Mouse (Mus musculus): ENCODE measurements around the gene Araf.
"Not testable (repeated sequence)": the region's sequence is repeated elsewhere in the genome, so short reads cannot be mapped to it uniquely, and the experiment has no call there.

Gene Araf

DNA sequence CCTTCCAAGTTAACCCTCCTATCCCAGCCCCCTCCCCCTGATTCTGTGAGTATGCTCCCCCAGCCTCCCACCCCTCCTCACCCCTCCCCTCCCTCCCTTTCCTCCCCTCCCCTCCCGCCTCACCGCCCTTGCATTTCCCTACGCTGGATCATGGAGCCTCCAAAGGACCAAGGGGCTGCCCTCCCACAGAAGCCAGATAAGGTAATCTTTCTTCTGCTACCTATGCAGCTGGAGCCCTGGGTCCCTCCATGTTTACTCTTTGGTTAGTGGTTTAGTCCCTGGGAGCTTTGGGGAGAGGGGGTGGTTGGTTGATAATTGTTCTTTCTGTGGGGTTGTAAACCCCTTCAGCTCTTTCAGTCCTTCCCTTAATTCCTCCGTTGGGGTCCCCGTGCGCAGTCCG, at the start of gene Araf:
Gene Araf, plus strand, starts transcription at position 134 of the 400 bp plus-strand sequence.
- no peak for DNase-seq

DNA sequence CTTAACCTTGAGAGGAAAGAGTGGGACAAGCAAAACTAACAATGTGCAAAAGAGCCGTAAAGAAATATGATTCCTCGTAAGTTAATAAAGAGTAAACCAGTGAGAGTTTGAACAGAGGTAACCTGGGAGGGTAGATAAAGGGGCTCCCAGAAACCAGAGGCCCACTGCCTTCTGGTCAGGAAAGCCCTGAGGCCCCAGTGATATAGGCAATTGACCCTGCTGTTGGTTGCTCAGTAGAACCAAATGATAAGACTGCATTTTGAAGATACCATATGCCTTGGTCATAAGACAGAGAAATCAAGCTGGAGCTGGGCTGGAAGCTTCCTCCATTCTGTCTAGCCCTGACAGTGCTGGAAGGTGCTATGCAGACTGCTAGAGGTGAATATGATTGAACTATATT, 48.8 kb upstream of the Araf start:
- DNase-seq, result no peak

DNA sequence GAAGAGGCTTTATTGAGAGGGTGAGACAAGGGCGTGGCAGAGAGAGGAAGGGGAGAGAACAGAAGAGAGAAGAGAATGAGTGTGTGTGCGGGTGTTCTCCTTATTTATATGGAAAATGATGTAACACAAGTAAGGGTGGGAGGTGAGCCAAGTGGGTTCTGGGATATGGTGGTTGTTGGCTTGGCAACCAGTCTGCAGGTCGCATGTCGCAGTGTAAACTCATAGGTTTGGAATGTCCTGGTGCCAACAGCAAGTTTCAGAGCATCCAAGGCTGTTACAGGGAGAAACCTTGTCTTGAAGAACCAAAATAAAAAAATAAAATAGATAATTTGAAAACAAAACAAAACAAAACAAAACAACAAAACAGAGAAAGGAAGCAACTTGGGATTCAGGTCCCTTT, 36.4 kb upstream of the Araf start:
- no peak for DNase-seq

DNA sequence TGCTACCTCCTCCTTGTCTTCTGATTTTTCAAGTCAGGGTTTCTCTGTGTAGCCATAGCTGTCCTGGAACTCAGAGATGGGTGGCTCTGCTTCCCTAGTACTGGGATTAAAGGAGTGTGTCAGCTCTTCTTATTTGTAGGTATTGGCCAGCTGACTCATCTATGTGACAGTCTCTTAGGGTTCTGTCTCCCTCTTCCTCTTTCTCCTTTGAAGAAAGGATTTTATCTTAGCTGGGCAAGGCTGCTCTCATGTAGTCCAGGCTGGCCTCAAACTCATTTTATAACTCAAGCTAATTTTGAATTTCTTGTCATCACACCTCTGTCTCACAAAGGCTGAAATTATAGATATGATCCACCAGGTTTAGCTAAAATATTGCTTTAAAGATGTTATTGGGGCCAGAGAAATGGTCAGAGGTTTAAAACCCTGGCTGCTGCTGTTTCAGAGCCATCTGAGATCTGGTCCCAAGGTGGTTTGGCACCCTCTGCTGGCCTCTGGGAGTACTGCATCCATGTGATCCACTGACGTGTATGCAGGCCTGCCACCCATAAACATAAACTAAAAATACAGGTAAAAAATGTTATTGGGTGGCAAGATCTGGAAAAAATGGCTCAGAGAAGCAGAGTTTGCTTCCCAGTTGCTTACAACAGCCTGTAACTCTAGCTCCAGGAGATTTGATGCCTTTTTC, 26.8 kb upstream of the Araf start:
- peak; percentile 83 for DNase-seq

DNA sequence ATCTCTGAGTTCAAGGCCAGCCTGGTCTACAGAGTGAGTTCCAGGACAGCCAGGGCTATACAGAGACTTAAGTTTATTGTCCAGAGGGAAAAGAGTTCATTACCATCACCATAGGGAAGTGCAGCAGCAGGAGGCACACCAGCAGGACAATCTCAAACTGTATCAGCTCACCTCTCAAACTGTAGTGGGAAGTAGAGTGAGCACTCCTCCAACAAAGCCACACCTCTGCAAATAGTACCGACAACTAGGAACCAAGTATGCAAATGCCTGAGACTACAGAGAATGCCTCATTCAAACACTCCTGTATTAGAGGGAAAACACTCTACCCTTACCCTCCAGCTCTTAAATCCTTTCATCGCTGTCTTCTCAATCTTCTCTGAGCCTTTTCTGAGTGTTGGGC, 25.9 kb upstream of the Araf start:
- DNase-seq, result no peak

DNA sequence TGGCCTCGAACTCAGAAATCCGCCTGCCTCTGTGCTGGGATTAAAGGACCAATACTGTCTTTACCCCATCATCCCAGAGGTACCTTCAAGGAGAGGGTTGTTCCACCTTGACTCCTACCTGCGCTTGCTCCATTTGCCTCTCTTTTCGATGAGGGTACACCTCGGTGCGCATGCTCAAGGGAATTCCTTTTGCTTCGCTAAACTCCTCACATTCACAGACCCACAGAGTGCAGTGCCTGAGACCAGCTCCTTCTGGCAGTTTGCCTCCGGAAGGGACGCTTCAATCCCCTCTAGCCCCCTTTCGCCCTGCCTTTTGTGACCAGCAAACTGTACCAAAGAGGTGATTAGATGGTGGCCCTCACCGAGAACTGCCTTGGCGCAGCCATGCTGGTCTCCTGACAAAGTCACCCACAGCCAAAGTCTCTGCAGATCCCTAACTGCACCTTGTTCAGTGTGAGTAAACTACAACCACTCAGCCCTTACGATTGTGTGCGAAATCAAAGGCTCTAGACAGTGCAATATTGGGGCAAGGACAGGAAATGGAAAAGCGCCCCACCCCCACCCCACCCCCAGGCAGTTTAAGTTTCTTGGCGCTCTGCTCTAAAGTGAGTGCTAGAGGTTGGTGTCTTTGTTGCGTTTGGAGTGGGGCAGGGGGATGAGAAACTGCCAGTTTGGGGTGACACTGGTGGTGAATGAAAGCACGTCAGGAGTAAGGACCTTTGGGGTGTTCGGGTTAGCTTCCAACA, 22.2 kb upstream of the Araf start:
- DNase-seq, result no peak

DNA sequence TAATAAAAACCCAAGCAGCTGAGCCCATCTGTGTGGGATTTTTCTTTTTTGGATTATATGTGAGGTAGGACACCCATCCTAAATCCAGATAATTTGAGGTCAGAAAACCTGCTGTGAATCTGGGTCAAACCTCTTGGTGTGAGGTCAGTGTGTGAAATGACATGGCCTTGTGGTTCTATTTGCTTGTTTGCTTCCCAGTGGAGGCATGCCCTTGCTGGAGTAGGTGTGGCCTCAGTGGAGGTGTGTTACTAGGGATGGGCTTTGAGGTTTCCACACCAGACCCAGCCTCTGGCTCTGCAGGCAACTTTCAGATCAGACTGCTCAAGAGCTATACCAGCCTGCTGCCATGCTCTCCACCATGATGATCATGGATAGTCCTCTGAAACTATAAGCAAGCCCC, 20.0 kb upstream of the Araf start:
- no peak for DNase-seq

DNA sequence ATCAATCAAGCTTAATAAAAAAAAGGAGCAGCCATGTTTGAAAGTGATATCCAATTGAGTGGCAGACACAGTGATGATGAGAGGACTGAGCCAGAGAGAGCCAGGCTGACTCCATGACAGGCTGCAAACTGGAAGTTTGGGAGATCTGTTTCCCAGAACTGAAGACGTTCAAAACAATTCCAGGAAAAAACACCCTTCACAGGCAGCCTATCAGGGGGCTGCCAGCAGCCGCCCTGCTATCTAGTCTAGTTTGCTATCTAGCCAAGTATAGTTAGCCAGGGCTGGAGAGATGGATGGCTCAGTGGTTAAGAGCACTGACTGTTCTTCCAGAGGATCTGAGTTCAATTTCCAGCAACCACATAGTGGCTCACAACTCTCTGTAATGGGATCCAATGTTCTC, 10.3 kb upstream of the Araf start:
- DNase-seq, result no peak

DNA sequence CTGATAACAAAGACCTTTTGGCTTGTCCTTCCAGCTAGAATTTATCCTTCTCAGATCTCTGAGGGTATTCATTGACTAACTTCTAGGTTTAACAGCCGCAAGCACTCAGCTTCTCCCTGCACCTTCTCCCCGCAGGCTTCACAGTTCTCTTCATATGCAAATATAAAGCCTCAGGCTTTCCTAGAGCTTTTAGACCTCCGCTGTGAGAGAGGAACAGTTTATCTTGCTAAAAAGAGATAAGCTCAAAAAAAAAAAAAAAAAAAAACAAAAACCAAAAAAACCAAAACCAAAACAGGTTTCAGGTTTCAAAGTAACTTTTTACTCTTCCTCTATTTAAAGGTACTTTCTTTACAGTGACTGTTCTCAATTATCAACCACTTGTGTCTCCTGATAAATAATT, 5.2 kb upstream of the Araf start:
- no peak for DNase-seq

DNA sequence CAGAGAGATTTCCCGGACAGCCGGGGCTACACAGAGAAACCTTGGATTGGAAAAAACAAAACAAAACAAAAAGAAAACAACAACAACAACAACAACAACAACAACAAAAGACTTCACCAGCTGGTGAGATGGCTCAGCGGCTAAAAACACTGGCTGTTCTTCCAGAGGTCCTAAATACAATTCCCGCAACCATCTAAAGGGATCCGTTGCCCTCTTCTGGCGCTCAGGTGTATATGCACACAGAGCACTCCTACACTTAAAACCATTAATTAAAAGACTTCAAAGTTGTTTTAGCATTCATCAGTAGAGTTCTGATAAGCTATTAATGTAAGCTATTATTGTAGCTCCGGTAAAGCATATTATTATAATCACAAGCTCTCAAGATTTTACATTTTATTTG, 4.4 kb upstream of the Araf start:
- DNase-seq, result no peak

DNA sequence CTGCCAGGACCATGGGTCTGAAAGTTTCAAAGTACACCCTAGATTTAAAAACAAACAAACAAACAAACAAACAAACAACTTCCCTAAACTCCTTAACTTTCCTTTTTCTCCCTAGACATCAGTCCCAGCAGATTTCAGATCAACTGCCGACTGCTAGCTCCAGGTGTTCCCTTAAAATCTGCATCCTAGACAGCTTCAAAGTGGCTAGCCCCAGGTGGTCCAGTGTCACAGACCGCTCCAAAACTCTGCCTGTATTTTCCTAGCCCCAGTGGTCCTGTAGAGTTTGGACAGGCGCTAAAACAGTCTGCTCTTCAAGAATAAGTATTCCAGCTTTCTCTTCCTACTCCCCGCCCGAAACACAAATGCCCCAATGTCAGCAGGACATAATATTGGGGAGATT, 3.4 kb upstream of the Araf start:
- DNase-seq, result no peak

DNA sequence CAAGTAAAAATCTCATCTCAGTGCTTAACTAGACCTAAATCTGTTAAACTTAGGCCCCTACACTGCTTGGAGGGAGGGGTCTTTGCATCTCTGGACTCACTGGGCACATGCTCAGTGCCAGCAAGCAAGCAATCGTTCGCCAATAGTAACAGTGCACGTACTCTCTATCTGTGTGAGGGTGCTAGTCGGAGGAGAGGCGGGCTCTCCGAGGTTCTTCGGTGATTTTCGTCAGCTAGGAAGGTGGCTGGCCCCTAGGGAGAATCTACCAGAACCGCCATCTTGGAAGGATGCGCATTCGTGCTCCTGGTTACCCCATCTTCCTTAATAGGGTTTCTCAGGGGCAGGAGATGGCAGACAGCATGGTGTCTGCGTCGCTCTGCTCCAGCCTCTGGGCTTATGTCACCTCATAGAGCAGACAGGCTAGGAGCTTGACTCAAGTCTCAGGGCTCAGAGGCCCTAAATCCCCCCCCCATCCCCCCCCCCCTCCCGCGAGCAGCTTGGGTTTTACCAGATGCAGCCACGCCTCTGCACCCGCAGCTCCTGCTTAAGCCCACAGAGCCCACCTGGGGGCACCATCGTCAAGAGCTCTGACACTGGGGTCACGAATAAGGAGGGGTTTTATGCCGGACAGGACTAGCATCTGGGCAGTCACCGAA, 655 bp downstream of the Araf start:
- peak; percentile 74 for DNase-seq

DNA sequence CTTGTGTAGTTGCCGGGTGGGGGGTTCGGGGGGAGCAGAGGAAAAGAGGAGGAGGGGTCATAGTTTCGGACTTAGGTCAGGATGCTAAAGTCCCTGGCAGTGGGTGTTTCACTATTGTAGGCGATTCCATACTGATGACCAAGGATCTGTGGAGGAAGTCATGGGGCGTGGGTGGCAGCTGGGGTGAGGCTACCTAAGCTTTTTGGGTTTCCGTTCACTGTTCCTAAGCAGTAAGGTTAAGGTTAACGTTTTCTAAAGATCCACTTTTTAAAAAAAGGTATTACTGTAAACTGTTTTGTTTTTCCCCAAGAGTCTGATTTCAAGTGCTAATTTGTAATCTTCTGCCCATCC, 1.2 kb downstream of the Araf start:
- DNase-seq, result no peak

DNA sequence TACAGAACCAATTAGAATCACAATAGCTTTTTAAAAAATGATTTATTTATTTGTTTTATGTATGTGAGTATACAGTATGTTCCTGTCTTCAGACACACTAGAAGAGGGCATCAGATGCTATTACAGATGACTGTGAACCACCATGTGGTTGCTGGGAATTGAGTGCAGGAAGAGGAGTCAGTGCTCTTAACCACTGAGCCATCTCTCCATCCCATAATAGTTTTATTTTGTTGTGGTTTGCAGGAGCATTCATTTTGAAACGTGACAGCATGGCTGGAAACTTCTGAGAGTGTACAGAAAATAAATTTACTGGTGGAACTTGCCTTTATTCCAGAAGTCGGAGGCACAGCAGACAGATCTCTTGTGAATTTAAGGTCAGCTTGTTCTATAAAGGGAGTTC, 3.8 kb downstream of the Araf start:
- DNase-seq, result no peak

DNA sequence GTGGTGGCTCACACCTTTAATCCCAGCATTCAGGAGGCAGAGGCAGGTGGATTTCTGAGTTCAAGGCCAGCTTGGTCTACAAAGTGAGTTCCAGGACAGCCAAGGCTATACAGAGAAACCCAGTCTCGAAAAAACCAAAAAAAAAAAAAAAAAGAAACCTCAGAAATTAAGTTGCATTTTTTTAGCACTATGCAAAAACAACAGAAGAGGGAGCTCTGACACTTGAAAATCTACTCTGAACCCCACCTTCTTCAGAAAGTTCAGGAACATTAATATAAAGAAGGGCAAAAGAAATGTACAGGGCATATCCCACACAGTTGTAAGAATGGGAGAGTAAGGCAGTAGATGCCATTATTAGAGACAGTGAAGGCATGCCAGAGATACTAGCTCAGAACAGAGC, 6.7 kb downstream of the Araf start:
- DNase-seq, result not testable (repeated sequence)

DNA sequence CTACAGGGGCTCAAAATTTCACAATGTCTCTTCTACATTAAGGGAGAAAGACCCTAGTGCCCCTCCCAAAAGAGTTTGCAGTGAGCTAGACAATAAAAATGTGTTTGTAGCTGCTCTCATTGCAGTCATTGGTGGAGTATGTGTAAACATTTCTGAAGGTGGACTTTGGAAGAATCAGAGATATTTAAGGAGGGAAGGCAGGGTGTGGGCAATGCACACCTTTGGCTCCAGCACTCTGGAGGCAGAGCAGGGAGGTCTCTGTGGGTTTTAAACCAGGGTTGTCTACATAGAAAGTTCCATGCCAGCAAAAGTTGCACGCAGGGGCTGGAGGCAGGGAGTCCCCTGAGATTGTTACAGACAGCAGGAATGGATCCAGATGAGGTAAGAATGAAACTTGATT, 8.7 kb downstream of the Araf start:
- no peak for DNase-seq

DNA sequence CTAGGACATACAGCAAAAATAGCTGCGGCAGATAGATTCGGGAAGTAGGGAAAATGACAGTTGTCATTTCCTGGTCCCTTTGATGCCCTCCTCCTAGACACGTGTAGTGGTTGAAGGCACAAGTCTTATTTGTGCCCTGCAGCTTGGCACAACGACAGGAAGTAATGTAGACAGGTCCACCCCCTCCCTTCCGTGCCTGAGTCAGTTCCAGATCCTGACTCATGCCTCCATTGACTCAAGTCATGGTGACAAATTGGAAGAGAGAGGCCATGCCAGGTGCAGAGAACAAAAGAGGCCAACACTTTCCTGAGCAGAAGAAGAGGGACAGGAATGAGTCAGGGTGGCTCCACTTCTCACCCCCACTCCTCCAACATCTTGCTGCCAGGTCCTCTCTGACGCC, 19.4 kb downstream of the Araf start:
- DNase-seq, result peak; percentile 25

DNA sequence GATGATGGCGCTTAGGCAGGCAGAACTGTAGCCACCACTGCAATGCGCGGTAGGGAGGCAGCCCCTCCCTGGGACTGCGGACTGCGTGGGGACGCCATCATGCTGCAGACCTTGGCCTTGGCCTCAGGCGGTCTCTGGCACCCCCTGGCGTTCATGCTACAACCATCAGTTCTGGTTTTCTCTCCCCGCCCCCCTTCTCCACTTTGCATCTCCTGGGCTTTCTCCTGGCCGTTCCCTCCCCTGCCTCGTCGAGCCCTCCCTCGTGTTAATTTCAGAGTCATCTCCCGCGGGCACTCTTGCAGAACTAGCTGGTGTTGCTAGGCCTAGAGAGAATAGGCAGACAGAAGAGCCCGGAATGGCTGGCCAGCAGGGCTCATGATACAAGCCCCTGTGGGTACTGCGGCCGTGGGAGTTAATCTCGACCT, 21.6 kb downstream of the Araf start:
- peak; percentile 79 for DNase-seq

DNA sequence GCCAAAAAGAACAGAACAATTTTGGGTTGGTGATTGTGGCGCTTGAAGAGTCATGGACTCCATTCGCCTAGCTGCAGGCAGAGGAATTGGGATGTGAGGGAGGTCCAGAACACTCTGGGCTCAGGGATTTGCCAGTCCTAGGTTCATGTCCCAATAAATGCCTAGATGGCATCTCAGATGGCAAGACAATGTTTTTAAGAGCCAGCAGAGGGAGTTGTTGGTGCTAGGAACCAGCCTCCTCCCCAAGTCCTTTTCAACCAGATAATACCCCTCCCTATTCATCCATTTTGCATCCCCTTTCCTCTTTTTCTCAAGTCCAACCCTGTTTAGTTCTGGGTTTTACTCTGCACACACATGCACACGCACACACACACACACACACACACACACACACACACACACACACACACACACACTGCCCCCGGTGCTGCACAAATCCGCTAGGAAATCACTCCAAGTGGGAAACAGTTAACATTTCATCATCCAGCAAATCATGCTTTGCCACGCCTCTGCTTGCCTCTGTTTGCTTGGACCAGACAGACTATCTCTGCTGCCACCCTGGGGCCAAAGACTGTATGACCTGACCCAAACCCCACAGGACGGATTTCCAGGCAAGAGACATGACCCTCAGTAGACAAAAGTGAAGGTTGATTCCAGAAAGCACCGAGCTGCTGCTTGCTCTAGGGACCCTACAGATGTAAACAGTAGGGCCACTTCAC, 22.3 kb downstream of the Araf start:
- peak; percentile 56 for DNase-seq

DNA sequence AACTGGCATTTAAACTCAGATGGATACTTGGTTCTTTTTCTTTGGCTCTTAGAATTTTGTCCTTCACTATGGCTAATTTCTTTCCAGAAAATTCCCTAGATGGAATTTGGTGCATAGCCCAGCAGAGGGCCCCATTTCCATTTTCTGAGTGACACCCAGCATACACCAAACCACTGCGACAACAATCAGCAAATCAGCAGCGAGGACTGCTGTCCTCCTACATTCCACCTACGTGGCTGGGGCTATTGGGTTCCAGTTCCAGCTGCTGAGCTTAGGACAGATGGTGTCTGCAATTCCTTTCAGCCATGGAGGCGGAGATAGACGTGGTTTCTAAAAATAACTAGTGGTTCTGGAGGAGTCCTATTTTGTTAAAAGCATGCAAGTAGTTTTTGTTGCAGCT, 31.3 kb downstream of the Araf start:
- peak; percentile 45 for DNase-seq

DNA sequence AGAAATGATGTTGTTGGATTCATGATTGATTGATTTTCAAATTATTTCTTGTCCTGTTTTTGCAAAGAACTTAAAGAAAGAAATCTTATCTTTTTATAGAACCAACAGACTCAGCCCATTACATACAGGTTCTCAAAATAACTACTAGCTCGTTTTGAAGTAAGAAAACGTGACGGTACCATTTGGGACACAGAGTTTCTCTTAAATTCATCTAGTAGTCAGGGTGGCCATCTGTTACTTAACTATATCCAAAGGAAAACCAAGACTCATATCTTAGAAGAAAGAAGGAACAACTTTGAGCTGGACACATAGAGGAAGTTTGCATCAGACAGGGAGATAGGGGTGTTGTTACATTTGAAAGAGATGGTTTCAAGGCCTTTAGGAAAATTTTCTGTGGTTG, 49.6 kb downstream of the Araf start:
- DNase-seq, result no peak

DNA sequence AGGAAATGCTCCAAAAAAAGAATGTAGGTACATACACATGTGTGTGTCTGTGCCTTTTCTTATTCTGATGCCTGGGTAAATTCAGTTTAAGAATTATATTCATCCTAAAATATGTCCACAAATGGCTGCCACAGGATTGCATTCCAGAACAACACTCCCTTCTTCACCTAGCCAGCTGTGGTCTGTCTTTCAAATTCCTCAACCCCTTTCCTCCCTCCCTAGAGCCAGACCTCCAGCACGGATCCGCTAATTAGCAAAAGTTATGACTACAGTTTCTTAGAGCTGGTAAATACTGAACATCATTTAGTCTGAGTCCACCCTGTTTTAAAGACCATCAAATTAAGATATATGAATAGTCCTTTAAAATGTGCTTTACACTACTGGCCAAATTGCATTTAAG, 50.2 kb downstream of the Araf start:
- DNase-seq, result no peak

DNA sequence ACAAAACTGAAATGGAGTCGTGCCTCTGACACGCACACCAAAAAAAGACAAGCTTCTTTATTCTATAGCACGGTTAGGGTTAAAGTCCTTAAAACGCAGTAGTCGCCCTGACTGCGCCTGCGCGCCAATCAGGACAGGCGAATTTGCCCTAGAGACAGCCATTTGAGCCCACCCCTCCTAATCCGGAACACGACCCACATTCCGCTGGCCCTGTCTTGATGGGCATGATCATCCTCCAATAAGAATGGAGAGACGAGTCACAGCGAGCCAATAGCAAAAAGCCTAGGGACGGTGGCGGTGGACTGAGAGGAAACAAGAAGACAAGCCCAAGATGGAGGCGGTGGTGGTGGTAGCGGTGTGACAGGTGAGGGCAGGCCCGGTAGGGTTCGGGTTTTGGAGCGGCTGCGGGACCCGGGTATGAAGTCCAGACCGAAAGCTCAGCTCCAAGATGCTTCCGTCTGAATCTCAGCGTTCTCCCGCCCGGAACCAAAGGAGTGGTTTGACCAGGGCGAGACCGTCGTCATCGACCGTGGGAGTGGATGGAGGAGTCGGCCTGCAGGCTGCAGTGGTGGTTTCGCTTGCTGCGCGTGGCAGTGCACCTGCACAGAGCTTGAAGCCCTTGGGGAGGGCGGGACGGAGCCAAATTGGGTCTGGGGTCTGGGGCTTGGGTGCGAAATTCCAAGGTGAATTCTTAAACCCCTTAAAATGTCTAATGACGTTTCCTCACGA, 50.8 kb downstream of the Araf start:
- DNase-seq, result peak; percentile 88
